Mouse (Mus musculus): ENCODE data around the gene Gm4724. TPM values are rescaled to one million over a fixed set of nuclear protein-coding genes. Genes with fewer than 3 reads are reported as not detected.

Gm4724 gene
- 10 to 100 TPM in 1 of 2 experiments, 1 to 10 TPM in 1; 6.8 to 16.6 TPM for polyA plus RNA-seq (2017; shearing (Covaris generic))

DNA sequence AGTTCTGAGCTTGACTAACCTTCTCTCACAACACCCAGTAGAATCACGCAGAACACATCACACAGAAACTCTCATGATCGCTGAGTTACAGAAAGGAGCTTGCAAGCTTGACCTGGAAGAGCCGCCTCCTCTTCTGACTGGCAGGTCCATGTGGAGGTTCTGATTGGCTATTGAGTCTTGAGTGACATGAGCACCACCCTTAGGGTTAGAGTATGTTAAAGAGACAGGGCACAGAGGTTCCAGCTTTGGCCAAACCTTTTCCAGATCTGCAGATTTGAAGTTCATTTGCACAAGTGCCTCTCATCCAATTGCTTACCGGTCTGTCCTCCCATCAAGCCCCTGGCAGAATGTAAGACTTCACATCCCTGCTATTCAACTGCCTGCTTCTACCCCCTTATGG is at the start of gene Gm4724:
Gm4724 (minus strand) TSS at position 101 of the 400 bp plus-strand sequence.

DNA sequence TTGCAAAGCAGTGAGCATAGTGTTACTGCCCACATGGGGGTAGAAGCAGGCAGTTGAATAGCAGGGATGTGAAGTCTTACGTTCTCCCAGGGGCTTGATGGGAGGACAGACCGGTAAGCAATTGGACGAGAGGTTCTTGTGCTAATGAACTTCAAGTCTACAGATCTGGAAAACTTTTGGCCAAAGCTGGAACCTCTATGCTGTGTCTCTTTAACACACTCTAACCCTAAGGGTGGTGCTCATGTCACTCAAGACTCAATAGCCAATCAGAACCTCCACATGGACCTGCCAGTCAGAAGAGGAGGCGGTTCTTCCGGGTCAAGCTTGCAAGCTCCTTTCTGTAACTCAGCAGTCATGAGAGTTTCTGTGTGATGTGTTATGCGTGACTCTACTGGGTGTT is 34.1 kb upstream of the Gm4724 start, which contains the start of gene Zfp965:
Zfp965 (plus strand) TSS at position 301 of the 400 bp plus-strand sequence.

Other genes with a start within 250 kb of the Gm4724 start
- gene Gm14391, start 228.9 kb downstream of the Gm4724 start, polyA plus RNA-seq (2017; shearing (Covaris generic)), result 1 to 10 TPM; 1.3 to 1.7 TPM
- gene Gm14440, start 160.7 kb downstream of the Gm4724 start, polyA plus RNA-seq (2017; shearing (Covaris generic)), result 1 to 10 TPM; 1.0 to 2.4 TPM
- gene Gm4631, start 97.6 kb downstream of the Gm4724 start, polyA plus RNA-seq (2017; shearing (Covaris generic)), result 1 to 10 TPM; 7.7 to 9.1 TPM
- 1 to 10 TPM; 1.5 to 3.8 TPM for gene Zfp968, start 63.4 kb downstream of the Gm4724 start, polyA plus RNA-seq (2017; shearing (Covaris generic))
- 1 to 10 TPM; 5.8 to 7.7 TPM for gene Zfp965, start 34.2 kb upstream of the Gm4724 start, polyA plus RNA-seq (2017; shearing (Covaris generic))
- 10 to 100 TPM in 1 of 2 experiments, 1 to 10 TPM in 1; 9.5 to 10.3 TPM for gene Gm11007, start 208.2 kb upstream of the Gm4724 start, polyA plus RNA-seq (2017; shearing (Covaris generic))

Data from activated CD4-positive, CD25-positive, alpha-beta regulatory T cell (primary cell).